Mouse (Mus musculus): ENCODE data around the gene Auts2.
"Not testable (repeated sequence)": the region's sequence is repeated elsewhere in the genome, so short reads cannot be mapped to it uniquely, and the experiment has no call there.

The Auts2 gene

DNA sequence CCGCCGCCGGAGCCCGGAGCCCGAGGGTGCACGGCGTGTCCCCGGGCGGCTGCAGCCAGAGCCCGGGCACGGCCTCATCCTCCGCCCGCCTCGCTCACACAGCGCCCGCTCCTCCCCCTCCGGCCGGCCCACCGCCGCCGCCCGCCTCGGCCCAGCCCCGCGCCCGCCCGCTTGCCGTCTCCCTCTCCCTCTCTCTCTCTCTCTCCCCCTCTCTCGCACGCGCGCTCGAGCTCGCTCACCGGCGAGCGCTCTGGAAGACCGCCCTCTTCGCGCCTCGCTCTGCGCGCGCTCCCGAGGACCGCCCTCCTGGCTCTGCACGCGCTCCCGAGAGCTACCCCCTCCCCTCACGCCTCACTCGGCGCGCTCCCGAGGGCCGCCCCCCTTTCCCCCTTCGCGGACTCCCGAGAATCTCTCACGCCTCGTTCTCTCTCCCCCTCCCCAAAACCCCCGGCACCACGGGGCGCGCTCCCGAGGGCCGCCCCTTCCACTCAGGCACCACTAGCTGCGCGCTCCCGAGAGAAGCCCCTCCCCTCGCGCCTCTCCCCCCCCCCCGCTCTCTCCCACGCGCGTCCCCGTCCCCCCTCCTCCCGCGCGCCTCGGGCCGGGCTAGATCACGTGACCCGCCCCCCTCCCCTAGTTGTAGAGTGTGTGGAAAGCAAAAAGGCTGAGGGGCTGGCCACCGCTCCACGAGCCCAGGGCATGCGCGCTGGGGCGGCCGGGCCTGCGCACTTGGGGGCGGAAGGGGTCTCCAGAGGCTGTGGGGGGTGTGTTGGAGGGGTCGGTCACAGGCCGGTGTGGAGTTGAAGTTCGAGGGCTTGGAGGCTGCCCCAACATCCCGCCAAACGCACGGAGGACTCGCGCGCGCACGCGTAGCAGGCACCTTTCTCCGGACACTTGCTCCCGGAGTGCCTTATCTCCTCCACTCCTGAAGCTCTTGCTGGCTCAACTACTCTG is at the start of gene Auts2:
Gene Auts2, minus strand, starts transcription at position 227 of the 954 bp plus-strand sequence.
- DNase-seq = peak; percentile 43

DNA sequence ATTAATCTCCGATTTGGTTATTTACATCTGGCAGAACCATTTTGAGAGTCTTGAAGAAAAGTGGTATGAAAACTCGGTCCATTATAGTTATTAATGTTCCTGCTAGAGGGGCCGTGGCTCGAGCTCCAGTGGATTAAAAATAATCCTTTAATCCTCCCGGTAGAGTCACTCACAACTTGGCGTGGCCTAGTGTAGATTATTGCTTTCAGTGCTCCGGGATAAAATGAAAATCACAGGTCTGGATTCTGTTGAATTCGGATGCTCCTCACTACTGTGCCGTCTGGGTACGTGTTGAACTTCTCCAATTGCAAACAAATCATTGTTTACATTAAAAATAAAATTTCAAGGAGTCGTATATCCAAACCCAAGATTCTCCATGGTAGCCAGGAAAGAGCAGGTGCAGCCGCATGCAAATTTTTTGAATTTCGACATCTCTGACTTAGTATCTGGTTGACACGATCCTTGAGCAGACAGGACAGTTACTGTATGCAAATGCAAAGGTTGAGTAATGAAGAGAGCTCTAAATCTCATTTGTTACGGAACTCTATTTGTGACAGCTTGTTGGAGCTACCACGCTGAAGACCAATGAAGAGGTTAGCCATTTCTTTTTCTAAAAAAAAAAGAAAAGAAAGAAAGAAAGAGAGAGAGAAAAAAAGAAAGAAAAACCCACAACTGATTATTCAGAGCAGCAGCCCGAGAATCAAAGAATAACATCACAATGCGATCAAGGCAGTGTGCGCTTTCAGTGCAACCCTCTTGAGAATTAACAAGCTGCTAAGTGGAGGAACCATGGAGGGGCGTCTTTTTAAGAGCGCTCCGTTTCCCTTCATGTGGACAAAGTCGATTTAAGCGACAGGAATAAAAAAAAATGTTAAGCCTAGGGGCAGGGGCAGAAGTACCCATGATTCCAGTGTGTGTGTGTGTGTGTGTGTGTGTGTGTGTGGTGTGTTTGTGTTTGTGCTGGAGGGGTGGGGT is 48.9 kb upstream of the Auts2 start:
- DNase-seq = no peak

DNA sequence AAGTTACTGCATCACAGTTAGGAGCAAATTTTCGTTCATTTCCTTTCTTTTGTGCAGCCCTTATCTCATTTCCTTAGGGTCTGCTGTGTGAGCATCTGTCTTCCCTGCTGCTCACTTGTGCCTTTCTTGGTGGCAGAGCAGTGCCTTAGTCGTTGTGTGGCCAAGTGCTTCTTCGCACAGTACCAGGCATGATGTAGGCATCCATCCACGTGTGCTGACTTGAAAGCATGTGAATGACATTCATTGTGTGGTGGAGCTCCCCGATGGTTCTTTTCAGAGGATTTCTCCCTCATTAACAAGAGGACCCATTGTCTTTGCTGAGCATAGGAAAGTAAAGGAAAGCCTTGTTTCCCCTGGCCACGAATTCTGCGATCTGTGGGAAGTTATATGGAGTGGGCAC is 36.6 kb upstream of the Auts2 start:
- DNase-seq = no peak

DNA sequence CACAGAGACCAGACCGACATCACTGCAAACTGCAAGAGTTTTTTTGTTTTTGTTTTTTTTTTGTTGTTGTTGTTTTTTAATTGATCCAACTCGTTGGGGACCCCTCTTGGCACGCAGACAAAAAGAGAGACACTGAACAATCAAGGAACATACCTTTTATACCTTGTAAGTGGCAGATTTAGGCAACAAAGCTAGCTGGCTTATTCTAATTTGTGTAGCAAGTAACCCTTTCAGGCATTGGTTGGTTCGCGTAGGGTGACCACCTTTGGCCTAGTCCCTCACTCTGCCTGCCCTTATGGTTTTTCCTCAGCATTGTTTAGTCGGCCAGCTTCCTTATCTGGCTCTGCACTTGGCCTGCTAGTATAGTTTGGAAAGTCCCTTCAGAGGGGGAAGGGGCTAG is 17.6 kb upstream of the Auts2 start:
- DNase-seq = not testable (repeated sequence)

DNA sequence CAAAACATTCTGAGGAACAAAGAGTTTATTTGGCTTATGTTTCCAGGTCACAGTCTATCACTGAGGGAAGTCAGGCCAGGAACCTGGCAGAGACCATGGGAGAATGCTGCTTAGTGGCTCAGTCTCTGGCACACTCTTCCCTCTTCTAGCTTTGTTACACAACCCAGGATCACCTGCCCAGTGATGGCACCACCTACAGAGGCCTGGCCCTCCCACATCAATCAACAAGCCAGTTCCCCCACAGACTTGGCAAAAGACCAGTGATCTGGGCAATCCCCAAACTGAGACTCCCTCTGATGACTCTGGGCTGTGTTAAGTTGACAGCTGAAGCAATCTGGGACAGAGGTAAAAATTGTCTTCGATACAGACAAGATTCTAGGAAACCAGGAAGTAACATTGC is 2.6 kb upstream of the Auts2 start:
- no peak for DNase-seq

DNA sequence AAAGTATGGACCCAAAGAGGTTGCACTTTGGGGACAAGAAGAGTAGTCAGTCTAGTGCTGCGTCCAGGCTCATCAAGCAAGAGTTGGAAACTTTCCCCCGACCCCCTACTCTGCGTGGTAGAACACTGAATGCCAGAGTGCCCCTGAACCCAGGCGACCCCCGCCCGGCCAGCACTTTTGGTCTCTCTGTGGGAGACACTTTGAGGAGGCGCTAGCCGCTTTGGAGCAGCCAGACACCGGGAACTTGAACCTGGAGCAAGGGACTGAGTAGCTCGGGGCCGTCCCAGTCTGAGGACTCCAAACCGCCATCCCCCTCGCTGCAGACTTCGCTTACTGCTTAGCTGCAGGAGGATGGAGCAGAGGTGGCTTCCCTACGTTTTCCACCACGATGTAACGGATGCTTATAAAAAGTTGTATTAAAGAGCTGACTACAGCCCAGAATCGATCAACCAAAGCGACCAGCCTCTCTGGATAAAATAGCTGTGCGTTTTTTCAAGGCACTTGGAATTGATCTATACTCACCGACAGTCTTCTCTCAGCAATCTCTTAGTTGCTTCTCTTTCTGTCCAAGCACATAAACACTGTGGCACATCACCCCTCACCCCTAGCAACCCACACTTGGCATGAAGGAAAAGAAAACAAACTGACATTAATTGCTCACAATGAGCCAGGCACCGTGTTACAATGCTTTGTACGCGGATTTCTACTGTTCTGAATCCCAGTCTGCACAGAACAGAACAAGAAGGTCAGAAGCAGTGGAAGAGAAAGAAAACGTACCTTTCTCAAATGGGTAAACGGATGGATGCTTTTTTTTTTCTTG is 1.2 kb upstream of the Auts2 start:
- DNase-seq = peak; percentile 4

DNA sequence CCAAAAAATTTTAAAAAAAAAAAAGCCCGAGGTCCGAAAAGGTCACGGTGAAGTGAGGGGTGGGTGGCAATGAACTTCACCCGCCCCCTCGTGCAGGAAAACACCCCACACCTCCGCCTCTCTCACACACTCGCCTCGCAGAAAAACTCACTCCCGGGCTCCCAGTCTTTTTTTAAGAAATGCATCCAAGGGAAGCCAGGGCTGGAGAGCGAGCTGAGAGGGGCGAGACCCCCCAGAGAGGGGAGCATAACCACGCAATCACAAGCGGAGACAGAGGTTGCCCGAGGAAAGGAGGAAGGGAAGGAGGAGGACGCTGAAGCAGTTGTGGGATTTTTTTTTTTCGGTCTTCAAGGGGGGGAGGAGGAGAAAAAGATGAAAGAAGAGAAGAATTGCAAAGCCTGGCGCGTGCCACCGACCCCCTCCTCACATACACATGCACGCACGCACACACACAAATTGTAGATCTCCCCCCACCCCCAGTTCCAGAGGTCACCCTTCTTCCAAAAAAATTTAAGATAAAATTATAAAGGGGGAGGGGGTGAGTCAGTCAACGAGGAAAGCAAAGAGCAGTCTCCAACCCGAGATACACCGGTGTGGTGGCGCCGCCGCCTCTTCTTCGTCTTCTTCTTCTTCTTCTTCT is 643 bp downstream of the Auts2 start:
- peak; percentile 2 for DNase-seq

DNA sequence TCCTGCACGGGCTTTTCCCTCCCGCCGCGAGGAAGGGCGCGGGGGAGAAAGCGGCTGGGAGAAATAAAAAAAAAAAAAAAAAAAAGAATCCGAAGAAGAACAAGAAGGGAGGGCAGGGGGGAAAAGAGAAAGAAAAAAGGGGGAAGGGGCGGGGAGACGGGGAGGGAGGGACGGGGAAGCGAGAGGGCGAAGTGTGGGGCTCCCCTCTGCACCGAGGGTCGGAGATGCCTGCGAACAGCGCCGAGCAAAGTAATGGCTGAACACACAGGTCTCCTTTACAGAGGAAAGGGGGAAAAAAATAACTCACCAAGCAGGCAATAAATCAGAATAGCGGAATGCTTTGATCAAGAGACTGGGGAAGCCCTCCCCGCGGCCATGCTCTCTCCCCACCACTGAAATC is 1.2 kb downstream of the Auts2 start:
- no peak for DNase-seq

DNA sequence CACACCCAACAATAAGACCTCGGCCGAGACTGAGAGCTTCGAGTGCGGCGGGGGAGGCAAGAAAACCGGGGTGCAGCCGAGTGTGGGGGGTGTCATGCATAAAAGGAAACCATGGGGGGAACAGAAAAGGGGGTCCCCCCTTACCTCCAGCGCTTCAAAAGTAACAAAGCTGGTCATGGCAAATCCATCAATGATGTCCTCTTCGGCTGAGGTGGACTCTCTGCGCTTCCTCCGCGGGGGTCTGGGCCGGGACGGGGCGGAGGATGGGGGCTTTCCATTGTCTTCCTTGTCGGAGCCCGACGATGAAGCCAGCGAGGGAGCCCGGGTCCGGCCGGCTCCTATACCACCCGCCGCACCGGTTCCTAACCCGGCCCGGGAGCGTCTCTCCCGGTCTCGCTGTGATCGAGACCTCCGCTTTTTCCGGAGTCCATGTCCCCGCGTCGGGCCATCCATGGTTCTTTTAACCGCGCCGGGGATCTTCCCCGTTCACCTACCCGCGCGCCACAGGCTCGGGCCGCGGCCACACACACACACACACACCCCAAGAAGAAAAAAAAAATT is 1.7 kb downstream of the Auts2 start:
- DNase-seq = no peak

DNA sequence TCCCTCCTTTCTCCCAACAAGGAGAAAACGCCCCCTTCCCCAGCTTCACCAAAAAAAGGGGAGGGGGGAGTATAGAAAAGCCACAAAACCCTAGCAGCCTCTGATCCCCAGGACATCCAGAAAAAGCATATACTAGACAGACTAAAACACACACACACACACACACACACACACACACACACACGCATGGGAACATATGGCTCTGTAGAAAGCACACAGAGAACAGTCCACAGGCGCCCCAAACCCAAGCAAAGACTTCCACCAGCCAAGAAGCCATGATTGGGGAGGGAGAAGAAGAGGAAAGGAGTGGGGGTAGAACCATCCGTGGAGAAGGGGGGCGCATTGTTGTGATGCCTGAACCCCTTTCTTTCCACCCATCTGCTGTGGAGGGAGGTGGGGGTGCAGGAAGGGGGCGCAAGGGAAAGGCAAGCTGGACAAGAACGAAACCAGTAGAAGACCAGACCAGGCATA is 2.3 kb downstream of the Auts2 start:
- DNase-seq = no peak

DNA sequence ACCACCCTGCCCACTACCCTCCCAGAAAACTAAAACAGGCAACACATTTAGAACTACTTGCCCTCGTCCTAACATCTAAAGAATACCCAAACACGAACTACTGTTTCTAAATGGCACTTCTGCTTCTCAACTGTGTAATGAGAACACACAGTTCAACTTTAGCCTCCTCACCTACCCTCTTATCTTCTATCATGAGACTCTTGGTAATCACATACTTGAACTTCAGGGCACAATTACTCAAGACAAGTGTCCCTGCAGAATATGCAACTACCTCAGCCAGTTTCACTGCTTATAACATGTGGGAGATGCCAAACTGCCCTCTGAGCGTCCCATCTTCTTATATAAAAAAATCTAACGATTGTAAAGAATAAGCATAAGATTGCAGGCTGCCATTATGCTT is 5.7 kb downstream of the Auts2 start:
- DNase-seq = no peak

DNA sequence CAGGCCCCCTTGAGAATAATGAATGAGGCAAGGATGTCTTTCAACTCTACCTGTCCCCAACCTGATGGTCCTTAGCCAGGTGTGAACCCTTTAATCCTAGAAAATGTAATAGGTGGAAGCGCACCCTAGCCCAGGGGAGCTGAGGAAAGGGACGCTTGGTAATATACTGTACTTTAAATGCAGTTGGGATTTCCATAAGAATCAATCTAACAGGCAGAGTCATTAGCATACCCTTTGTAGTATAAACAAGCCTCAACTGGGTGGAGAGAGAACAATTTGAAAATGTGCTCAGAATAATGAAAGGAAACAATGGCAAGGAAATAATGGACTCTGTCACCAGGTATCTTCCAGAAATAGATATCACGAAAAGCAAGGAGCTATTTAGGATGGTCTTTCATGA is 16.7 kb downstream of the Auts2 start:
- DNase-seq = no peak

DNA sequence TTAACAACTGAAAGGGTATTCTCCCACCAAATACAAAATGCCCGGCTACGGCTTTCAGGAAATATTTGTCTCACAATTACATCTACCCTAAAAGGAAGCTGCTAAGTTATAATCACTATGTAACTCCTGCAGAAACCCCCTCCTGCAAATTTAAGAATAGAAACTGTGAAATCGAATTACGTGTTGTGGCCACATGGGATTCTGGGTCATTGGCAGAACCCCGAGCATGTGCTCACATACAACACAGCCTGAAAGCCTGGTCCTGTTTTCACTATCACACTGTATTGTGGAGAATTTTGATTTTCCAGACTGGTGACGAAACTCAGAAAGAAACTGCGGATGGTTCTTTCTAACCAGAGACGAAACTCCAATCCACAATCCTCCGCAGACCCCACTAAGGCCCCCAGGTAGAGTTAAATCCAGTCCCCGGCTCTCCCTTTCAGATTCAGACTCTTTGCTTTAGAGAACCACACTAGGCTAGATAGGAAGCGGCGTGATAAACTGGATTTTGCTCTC is 21.7 kb downstream of the Auts2 start:
- DNase-seq = no peak

DNA sequence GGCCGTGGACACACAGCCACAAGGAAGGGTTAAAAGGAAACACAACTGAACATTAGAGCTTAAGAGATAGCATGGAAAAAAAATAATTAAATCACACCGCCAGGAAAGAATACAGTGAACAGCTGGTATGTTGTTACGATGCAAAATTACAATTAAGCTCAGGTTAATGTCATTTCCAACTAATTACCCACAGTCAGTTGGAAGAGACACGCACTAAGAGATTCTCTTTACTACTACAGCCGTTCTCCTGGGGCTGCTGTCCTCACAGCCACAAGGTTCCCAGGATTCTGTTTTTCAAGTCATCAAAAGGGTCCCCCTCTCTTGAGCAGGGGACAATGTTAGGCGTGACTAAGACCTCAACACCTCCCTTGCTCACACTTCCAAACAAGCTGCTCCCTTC is 25.3 kb downstream of the Auts2 start:
- DNase-seq = no peak

DNA sequence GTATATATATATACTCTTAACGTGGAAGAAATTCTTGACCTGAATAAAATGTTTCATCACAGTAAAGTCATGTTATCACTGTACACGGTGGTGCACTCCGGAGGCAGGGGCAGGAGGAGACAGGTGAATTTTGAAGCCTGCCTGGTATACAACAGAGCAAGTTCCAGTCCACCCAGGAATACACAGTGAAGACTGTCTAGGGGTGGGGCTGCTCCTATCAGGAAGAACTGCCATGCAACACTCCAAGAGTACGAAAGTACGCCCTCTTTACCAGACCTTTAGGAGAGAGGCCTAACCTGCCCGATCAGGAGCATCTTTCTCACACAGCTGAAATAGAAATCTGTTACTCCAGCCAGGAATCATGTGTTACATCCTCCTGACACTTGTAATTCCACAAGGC is 28.6 kb downstream of the Auts2 start:
- no peak for DNase-seq

DNA sequence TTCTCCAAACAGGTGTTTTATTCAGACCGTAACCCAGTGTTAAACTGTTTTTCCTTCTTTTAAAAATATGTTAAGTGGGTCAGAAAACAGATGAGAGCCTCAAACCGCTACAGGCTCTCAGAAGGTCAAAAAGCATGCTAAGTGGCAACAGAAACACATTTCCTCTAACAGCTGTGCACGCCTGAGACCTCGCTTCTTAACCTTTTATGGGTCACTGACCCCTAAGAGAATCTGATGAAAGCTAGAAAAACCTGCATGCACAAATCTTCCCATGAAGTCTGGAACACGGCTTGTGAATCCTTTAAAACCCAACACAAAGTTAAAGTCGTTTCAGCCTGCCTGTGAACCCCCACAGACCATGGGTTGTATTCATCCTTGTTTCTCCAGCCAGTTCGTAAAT is 29.9 kb downstream of the Auts2 start:
- no peak for DNase-seq

DNA sequence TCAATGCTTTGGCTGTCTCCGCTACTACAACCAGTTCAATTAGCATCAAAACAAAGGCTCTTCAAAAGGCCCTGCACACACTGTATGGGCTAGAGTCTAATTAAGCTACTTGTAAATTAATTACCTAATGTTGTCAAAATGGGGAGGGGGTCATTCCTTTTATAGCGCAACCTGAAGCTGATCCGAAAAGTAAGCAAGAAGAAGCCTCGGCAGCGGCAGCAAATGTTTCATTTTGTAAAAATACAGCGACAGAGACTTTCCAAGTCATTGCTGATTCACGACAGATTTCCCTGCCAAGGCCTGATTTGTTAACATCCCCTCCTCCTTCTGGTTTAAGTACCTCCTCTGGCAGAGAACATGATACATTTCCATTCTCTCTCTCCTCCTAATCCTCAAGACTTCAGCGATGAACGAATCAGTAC is 33.7 kb downstream of the Auts2 start:
- no peak for DNase-seq

DNA sequence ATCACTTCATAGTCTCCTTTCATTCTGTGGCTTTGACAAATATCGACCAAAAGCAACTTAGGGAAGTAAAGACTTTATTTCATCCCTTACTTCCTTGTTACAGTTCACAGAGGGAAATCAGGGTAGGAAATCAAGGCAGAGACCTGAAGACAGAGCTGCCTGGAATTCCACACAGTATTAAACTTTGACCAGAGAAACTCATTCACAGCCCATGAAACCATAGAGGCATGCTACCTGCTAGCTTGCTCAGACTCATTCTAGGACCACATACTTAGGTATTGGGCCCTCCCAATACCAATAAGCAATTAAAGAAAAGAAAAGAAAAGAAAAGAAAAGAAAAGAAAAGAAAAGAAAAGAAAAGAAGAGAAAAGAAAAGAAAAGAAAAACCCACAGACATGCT is 38.3 kb downstream of the Auts2 start:
- DNase-seq = no peak

DNA sequence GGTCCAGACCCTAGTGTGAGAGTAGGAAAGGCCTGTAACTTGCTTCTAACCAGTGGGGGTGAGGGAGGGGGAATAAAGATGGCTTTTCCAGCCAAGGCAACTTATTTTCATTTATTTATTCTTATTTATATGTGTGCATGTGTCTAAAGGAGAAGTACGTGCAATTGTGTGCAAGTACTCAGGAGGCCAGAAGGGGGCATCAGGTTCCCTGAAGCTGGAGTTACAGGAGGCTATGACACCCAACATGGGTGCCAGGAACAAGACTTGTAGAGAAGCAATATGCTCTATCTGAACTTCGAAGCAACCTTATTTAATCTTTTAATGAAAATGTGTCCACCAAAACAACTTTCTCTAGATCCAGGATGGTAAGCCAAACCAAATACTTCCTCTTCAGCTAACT is 39.7 kb downstream of the Auts2 start:
- DNase-seq = no peak

DNA sequence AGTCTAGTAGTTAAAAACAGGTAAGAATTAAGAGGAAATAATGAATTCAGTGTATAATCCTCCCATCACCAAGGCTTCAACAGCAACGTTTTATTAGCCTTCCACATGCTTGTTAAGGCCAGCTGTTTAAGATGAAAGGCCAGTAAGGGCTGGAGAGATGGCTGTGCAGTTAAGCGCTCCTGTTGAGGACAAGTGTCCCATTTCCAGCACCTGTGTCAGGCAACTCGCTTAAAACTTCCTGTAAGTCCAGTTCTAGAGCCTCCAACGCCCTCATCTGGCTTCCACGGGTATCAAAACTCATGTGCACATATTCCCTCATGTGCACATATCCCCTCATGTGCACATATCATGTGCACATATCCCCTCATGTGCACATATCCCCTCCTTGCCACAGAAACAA is 41.1 kb downstream of the Auts2 start:
- no peak for DNase-seq

DNA sequence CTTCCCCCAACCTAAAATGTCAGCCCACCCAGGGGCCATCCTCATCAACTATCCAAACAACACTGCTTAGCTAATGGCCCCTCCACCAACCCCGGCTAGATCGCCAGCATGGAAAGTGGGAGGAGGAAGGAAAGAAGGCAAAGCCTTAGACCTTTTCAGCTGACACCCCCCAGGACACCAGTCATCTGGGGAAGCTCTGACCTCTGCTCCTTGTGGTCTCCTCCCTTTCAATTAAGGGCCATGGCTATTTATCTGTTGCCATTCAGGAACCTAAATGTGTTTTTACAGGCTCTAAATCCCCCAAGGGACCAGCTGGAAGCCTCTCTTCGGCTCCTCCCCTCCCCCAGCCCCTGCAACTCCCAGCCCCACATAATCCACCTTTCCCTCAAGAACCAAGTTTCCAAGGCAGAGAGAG is 42.3 kb downstream of the Auts2 start:
- no peak for DNase-seq

DNA sequence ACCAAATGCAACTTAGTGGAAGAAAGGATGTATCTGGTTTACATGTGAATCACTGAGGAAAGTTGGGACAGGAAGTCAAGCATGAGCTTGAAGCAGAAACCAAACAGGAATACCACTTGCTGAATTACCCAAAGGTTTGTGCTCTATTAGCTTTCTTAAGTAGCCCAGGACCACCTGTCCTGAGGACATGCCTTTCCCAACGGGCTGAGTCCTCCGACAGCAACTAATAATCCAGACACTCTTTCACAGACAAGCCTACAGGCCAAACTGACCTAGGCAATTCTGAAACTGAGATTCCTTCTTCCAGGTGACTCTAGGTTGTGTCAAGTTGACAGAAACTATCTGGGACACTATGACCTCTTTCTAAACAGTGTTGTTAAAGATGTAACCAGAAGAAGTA is 44.2 kb downstream of the Auts2 start:
- no peak for DNase-seq

All from kidney, adult 9 months (tissue).